Mouse (Mus musculus) liver, adult 2 months (tissue): ENCODE measurements around the gene Pias1.

ENCODE experiments used
- CTCF ChIP-seq: fragments of 200-500 bp; IDR thresholded peaks from 2 replicates; pipeline ENCODE4 v1.5.1; 2011; ENCODE audit warnings: low read depth, low read length, control low read depth
- POLR2A ChIP-seq: fragments of 200-500 bp; IDR thresholded peaks from 2 replicates; pipeline ENCODE4 v1.6.1; 2011; ENCODE audit warnings: low read length, control low read depth; ENCODE audit not compliant: insufficient read depth; ENCODE audit errors: extremely low read depth

GRCm38 (mm10) chr9:62917059-62917458 lies 70.7 kb downstream of the Pias1 start:
- TF ChIP-seq POLR2A (no peak), CTCF (no peak)
